Mouse (Mus musculus): ENCODE measurements around the gene BC030870. TPM values are rescaled to one million over a fixed set of nuclear protein-coding genes. Genes with fewer than 3 reads are reported as not detected.

Gene BC030870
- polyA plus RNA-seq, 1 experiment from 2014 or later = not detected

Small RNA genes within 50 kb of the gene (microRNA-seq; reads per million reads assigned to microRNA genes)
- not detected for gene Gm24333

Other genes with a start within 250 kb of the BC030870 start
- 24.4 and 28.3 TPM in 2 replicates for gene Tmem192, start 182.4 kb downstream of the BC030870 start, polyA plus RNA-seq (2015; fragmentation: Nextera tagmentation; extraction: Ambion mirVana)
- 0.08 TPM in 1 of 2 replicates, not detected in the other for gene Trim75, start 141.7 kb downstream of the BC030870 start, polyA plus RNA-seq (2015; fragmentation: Nextera tagmentation; extraction: Ambion mirVana)
- gene Trim61, start 111.0 kb downstream of the BC030870 start, polyA plus RNA-seq (2015; fragmentation: Nextera tagmentation; extraction: Ambion mirVana) = not detected in 2 replicates
- not detected in 2 replicates for gene Trim60, start 111.0 kb downstream of the BC030870 start, polyA plus RNA-seq (2015; fragmentation: Nextera tagmentation; extraction: Ambion mirVana)
- 1.2 and 2.4 TPM in 2 replicates for gene Apela, start 92.2 kb downstream of the BC030870 start, polyA plus RNA-seq (2015; fragmentation: Nextera tagmentation; extraction: Ambion mirVana)
- not detected in 2 replicates for gene Gm10663, start 54.5 kb downstream of the BC030870 start, polyA plus RNA-seq (2015; fragmentation: Nextera tagmentation; extraction: Ambion mirVana)